Mouse (Mus musculus) CH12.LX (cell line): Measurements from ENCODE around the gene Scn8a. TPM values are rescaled to one million over a fixed set of nuclear protein-coding genes. Genes with fewer than 3 reads are reported as not detected.

Experiments used
- DNase-seq: peaks from one replicate; pipeline ENCODE4 v3.0.0-alpha.2; 2013; ENCODE audit errors: extremely low read depth
- H3K27ac ChIP-seq: 2 replicates; pipeline ENCODE4 v1.5.1; 2012; ENCODE audit warnings: low read depth, mild to moderate bottlenecking, control low read depth, moderate library complexity; ENCODE audit not compliant: insufficient read depth
- H3K27me3 ChIP-seq: replicated peaks from 2 replicates; pipeline ENCODE3; 2012; ENCODE audit warnings: inconsistent platforms
- H3K36me3 ChIP-seq, 2 experiments: replicated peaks in 1 of 2; 2 replicates each; pipeline versions ENCODE3 to v1.6.1; 2012; ENCODE audit warnings: inconsistent platforms in 1 of 2, low read length in 1 of 2, mild to moderate bottlenecking in 1 of 2, mixed read lengths in 1 of 2, moderate library complexity in 1 of 2; ENCODE audit not compliant: control insufficient read depth in 1 of 2, insufficient read depth in 1 of 2
- H3K4me1 ChIP-seq, 2 experiments: 2 replicates each; pipeline ENCODE4 v1.6.1; 2012; ENCODE audit warnings: inconsistent platforms in 1 of 2, moderate library complexity in 1 of 2; ENCODE audit not compliant: insufficient read depth in 2 of 2, control insufficient read depth in 1 of 2
- H3K4me2 ChIP-seq: 2 replicates; pipeline ENCODE4 v1.6.1; 2012; ENCODE audit warnings: low read depth, mild to moderate bottlenecking, control low read depth; ENCODE audit not compliant: poor library complexity, insufficient read depth, severe bottlenecking
- H3K4me3 ChIP-seq, 3 experiments: fragments of 150-350 bp in 1 of 3; sonication (generic) in 1 of 3; replicated peaks in 1 of 3; 2 replicates each; pipeline versions ENCODE3 to v1.5.1; 2011 to 2012; ENCODE audit warnings: low read depth in 2 of 3, low read length in 2 of 3, mild to moderate bottlenecking in 2 of 3, moderate library complexity in 2 of 3, control low read depth in 1 of 3, improper control_type of control experiment in 1 of 3, inconsistent platforms in 1 of 3, mixed read lengths in 1 of 3; ENCODE audit not compliant: poor library complexity in 1 of 3
- H3K79me2 ChIP-seq: replicated peaks from 2 replicates; pipeline ENCODE4 v1.6.1; 2012; ENCODE audit warnings: mild to moderate bottlenecking, moderate library complexity; ENCODE audit not compliant: control insufficient read depth, poor library complexity, insufficient read depth, severe bottlenecking; ENCODE audit errors: extremely low read depth
- H3K9ac ChIP-seq: 2 replicates; pipeline ENCODE4 v1.6.1; 2012; ENCODE audit warnings: low read depth, mild to moderate bottlenecking, control low read depth, moderate library complexity; ENCODE audit not compliant: insufficient read depth
- H3K9me3 ChIP-seq: replicated peaks from 2 replicates; pipeline ENCODE3; 2012; ENCODE audit warnings: low read length, inconsistent platforms, mixed read lengths
- BHLHE40 ChIP-seq: IDR thresholded peaks from 2 replicates; pipeline ENCODE4 v1.6.1; 2011; ENCODE audit warnings: mild to moderate bottlenecking, low read depth, low read length, improper control_type of control experiment
- CHD1 ChIP-seq: IDR thresholded peaks from 2 replicates; pipeline ENCODE4 v1.6.1; 2012; ENCODE audit warnings: low read depth, low read length, improper control_type of control experiment, inconsistent platforms
- CHD2 ChIP-seq: IDR thresholded peaks from 2 replicates; pipeline ENCODE4 v1.6.1; 2011; ENCODE audit warnings: low read length, improper control_type of control experiment
- CTCF ChIP-seq, 2 experiments: IDR thresholded peaks in 1 of 2; conservative IDR thresholded peaks in 1 of 2; 2 replicates each; pipeline ENCODE4 v1.5.1; 2011 to 2012; ENCODE audit warnings: low read depth in 2 of 2, low read length in 2 of 2, improper control_type of control experiment in 1 of 2, inconsistent platforms in 1 of 2, mild to moderate bottlenecking in 1 of 2, moderate library complexity in 1 of 2
- E2F4 ChIP-seq: IDR thresholded peaks from 2 replicates; pipeline ENCODE4 v1.6.1; 2011; ENCODE audit warnings: low read depth, low read length, improper control_type of control experiment; ENCODE audit not compliant: insufficient replicate concordance
- ELF1 ChIP-seq: IDR thresholded peaks from 2 replicates; pipeline ENCODE4 v1.6.1; 2014; ENCODE audit warnings: low read depth, mild to moderate bottlenecking, inconsistent platforms, low read length, improper control_type of control experiment
- EP300 ChIP-seq: IDR thresholded peaks from 2 replicates; pipeline ENCODE4 v1.6.1; 2011; ENCODE audit warnings: low read length, improper control_type of control experiment
- ETS1 ChIP-seq: conservative IDR thresholded peaks from 2 replicates; pipeline ENCODE4 v1.6.1; 2012; ENCODE audit warnings: low read depth, mild to moderate bottlenecking, inconsistent platforms, low read length, improper control_type of control experiment, moderate library complexity
- IRF4 ChIP-seq: IDR thresholded peaks from 2 replicates; pipeline ENCODE4 v1.6.1; 2014; ENCODE audit warnings: low read depth, mild to moderate bottlenecking, inconsistent platforms, low read length, improper control_type of control experiment
- JUN ChIP-seq: IDR thresholded peaks from 2 replicates; pipeline ENCODE4 v1.6.1; 2011; ENCODE audit warnings: low read depth, mild to moderate bottlenecking, low read length, improper control_type of control experiment, moderate library complexity; ENCODE audit not compliant: insufficient read depth
- JUND ChIP-seq: conservative IDR thresholded peaks from 2 replicates; pipeline ENCODE4 v1.6.1; 2011; ENCODE audit warnings: low read depth, low read length, improper control_type of control experiment
- MAX ChIP-seq: IDR thresholded peaks from 2 replicates; pipeline ENCODE4 v1.6.1; 2011; ENCODE audit warnings: low read length, improper control_type of control experiment
- MAZ ChIP-seq: IDR thresholded peaks from 2 replicates; pipeline ENCODE4 v1.6.1; 2012; ENCODE audit warnings: low read depth, mild to moderate bottlenecking, inconsistent platforms, low read length, improper control_type of control experiment, moderate library complexity
- MEF2A ChIP-seq: IDR thresholded peaks from 2 replicates; pipeline ENCODE4 v1.6.1; 2014; ENCODE audit warnings: low read depth, mild to moderate bottlenecking, inconsistent platforms, low read length, improper control_type of control experiment, borderline replicate concordance
- MXI1 ChIP-seq: IDR thresholded peaks from 2 replicates; pipeline ENCODE4 v1.6.1; 2011; ENCODE audit warnings: mild to moderate bottlenecking, low read depth, low read length, improper control_type of control experiment
- MYC ChIP-seq: IDR thresholded peaks from 2 replicates; pipeline ENCODE4 v1.6.1; 2011; ENCODE audit warnings: low read depth, mild to moderate bottlenecking, improper control_type of control experiment, low read length
- NELFE ChIP-seq: IDR thresholded peaks from 2 replicates; pipeline ENCODE4 v1.6.1; 2011; ENCODE audit warnings: low read depth, low read length, improper control_type of control experiment
- NRF1 ChIP-seq: IDR thresholded peaks from 2 replicates; pipeline ENCODE4 v1.6.1; 2014; ENCODE audit warnings: low read depth, mild to moderate bottlenecking, inconsistent platforms, low read length, improper control_type of control experiment, moderate library complexity
- PAX5 ChIP-seq: IDR thresholded peaks from 2 replicates; pipeline ENCODE4 v1.6.1; 2012; ENCODE audit warnings: low read length, inconsistent platforms, mixed read lengths
- POLR2A ChIP-seq: IDR thresholded peaks from 2 replicates; pipeline ENCODE4 v1.6.1; 2011; ENCODE audit warnings: low read depth, mild to moderate bottlenecking, improper control_type of control experiment, low read length
- POLR2AphosphoS2 ChIP-seq: IDR thresholded peaks from 2 replicates; pipeline ENCODE4 v1.6.1; 2011; ENCODE audit warnings: low read depth, low read length, improper control_type of control experiment
- RCOR1 ChIP-seq: conservative IDR thresholded peaks from 2 replicates; pipeline ENCODE4 v1.6.1; 2012; ENCODE audit warnings: low read depth, mild to moderate bottlenecking, inconsistent platforms, low read length, improper control_type of control experiment
- UBTF ChIP-seq: IDR thresholded peaks from 2 replicates; pipeline ENCODE4 v1.6.1; 2012; ENCODE audit warnings: low read depth, mild to moderate bottlenecking, inconsistent platforms, low read length, improper control_type of control experiment, moderate library complexity
- USF1 ChIP-seq: IDR thresholded peaks from 2 replicates; pipeline ENCODE4 v1.6.1; 2014; ENCODE audit warnings: low read depth, mild to moderate bottlenecking, inconsistent platforms, low read length, improper control_type of control experiment
- USF2 ChIP-seq: conservative IDR thresholded peaks from 2 replicates; pipeline ENCODE4 v1.6.1; 2011; ENCODE audit warnings: low read depth, low read length, improper control_type of control experiment
- ZC3H11A ChIP-seq: IDR thresholded peaks from 2 replicates; pipeline ENCODE4 v1.6.1; 2012; ENCODE audit warnings: low read depth, mild to moderate bottlenecking, inconsistent platforms, low read length, improper control_type of control experiment
- ZKSCAN1 ChIP-seq: IDR thresholded peaks from 2 replicates; pipeline ENCODE4 v1.6.1; 2012; ENCODE audit warnings: low read depth, inconsistent platforms, low read length, improper control_type of control experiment, borderline replicate concordance
- ZNF384 ChIP-seq: IDR thresholded peaks from 2 replicates; pipeline ENCODE4 v1.6.1; 2012; ENCODE audit warnings: low read depth, low read length, improper control_type of control experiment, inconsistent platforms
- dilution Hi-C: fragments of 300-500 bp; cut with MboI; formaldehyde crosslinking; loops from 2 replicates; pipeline ENCODE4 v1.14.3; 2020; ENCODE audit warnings: low sequenced_read_pairs; ENCODE audit not compliant: extremely low pct_unique_long_range_greater_than_20kb, extremely low pct_ligation_motif_present
- in situ Hi-C: fragments of 300-500 bp; cut with MboI; formaldehyde crosslinking; loops from 3 replicates; pipeline ENCODE4 v1.14.3; 2019; ENCODE audit warnings: low sequenced_read_pairs, low pct_ligation_motif_present, low pct_unique_long_range_greater_than_20kb, mixed read lengths
- polyA plus RNA-seq: library from polyadenylated mRNA; unstranded; fragments of >175 nt; gene quantifications from 2 replicates; pipeline ENCODE4 v1.2.1, GENCODE M21; 2012; ENCODE audit warnings: low read depth; ENCODE audit not compliant: insufficient read length
- total RNA-seq, 2 experiments: library from RNA; depleted of rRNA; stranded (reverse); fragments of 300-350 nt in 1 of 2; fragments of >200 nt in 1 of 2; gene quantifications; 2 replicates each; pipeline ENCODE4 v1.2.3; 2012 to 2014

Scn8a gene
- total and polyA plus RNA-seq, 3 experiments, result 0.13 to 0.39 (median 0.15) TPM

GRCm38 (mm10) chr15:101082236-101082635 is 212.6 kb downstream of the Scn8a start:
- Histone ChIP-seq H3K9me3 (peaks cover 9% of the 10 kb centered on the region), H3K9ac (no peak overlapping the region), H3K27me3 (peaks cover 75% of the 10 kb centered on the region), H3K36me3 (no peaks in the 10 kb centered on the region), H3K79me2 (no peaks in the 10 kb centered on the region), H3K4me1 (peaks cover 3 to 15% of the 10 kb centered on the region in 2 experiments), H3K4me2 (no peak overlapping the region), H3K27ac (no peak overlapping the region), H3K4me3 (no peak overlapping the region)
- dilution Hi-C loops (no loop called here), in situ Hi-C loops (no loop called here)
- no peak for DNase-seq
- TF ChIP-seq MAX (no peak), RCOR1 (no peak), JUND (no peak), MXI1 (no peak), ZC3H11A (no peak), CTCF (conservative IDR thresholded peaks at IDR 0.05 in 1 of 2, IDR thresholded peaks at IDR 0.05 in 1 of 2; ENCODE audit: low read depth in 2 of 2, low read length in 2 of 2) (no peak), NRF1 (no peak), EP300 (no peak), POLR2AphosphoS2 (no peak), ZNF384 (no peak), USF1 (no peak), JUN (no peak), NELFE (no peak), CHD1 (no peak), USF2 (no peak), MYC (no peak), E2F4 (no peak), PAX5 (no peak)

GRCm38 (mm10) chr15:101084499-101084898 is 214.8 kb downstream of the Scn8a start:
- H3K4me3 ChIP-seq, result no peak overlapping the region
- H3K27ac ChIP-seq, result no peak overlapping the region
- peaks cover 8 to 12% of the 10 kb centered on the region in 2 experiments for H3K4me1 ChIP-seq
- no peak overlapping the region for H3K4me2 ChIP-seq
- TF ChIP-seq ELF1 (no peak), MEF2A (no peak), BHLHE40 (no peak), CTCF (conservative IDR thresholded peaks at IDR 0.05 in 1 of 2, IDR thresholded peaks at IDR 0.05 in 1 of 2; ENCODE audit: low read depth in 2 of 2, low read length in 2 of 2) (no peak), CHD2 (no peak), POLR2A (no peak), RCOR1 (no peak), USF1 (no peak), ETS1 (no peak), MAZ (no peak), JUND (no peak), E2F4 (no peak), IRF4 (no peak), ZKSCAN1 (no peak), PAX5 (no peak), EP300 (no peak), MAX (no peak), UBTF (no peak)
- H3K27me3 ChIP-seq, result peaks cover 71% of the 10 kb centered on the region
- dilution Hi-C loops (no loop called here), in situ Hi-C loops (no loop called here)
- no peaks in the 10 kb centered on the region for H3K9me3 ChIP-seq
- no peak overlapping the region for H3K9ac ChIP-seq
- no peaks in the 10 kb centered on the region for H3K36me3 ChIP-seq
- H3K79me2 ChIP-seq, result no peaks in the 10 kb centered on the region
- DNase-seq, result no peak
